9 mouse cellular contexts compared by ENCODE assay signal in the genomic region with DNA sequence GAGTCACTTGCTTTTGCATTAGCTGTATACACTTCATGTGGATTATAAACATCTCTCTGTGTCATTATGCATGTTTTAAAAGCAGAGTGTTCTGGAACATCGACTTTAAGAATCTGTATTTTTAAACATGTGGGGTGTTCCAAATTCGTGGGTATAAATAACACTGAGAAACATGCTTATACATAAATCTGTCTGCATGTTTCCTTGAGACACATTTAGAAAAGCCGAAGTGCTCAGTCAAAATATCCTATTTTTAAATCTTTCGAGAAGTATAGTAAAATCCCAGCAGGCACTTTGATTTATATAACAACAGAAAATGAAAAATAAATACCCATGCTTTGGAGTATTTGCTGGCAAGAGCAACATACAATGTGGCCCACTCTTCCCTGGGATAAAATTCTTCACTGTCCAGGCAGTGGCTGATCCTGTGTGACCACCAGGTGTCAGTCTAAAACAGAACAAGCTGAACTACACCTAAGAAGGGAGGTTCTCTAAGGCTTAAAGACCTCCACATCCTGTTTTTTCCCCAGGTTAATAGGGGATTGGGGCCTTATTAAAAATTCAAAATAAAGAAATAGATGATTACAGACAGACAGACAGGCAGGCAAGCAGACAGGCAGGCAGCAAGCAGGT. TPM values are rescaled to one million over a fixed set of nuclear protein-coding genes. Genes with fewer than 3 reads are reported as not detected.
DNase-seq lines count a peak whose midpoint lies in the region; ATAC-seq and TF ChIP-seq lines count a peak whose summit lies in the region.
"Had no signal": no experiment of that assay in that cellular context is flagged by ENCODE, and none has a peak within 500 bp of the region (broad histone marks: within the 10 kb centered on the region; RNA-seq: fewer than 3 reads in every experiment).

No protein-coding gene starts in this region.

- H3K27me3 ChIP-seq in liver, adult 2 months (ENCODE audit: control insufficient read depth, insufficient read depth, low read length): no peaks in the 10 kb centered on the region
- H3K27me3 ChIP-seq in liver, embryonic 11.5 days (replicated peaks; ENCODE audit: control insufficient read depth, insufficient read depth, low read length): no peaks in the 10 kb centered on the region
- H3K27me3 ChIP-seq in forebrain, embryonic 15.5 days: no peaks in the 10 kb centered on the region
- no peaks in the 10 kb centered on the region for H3K27me3 ChIP-seq in kidney, embryonic 14.5 days (ENCODE audit: control insufficient read depth, insufficient read depth, low read length)
- no peaks in the 10 kb centered on the region for H3K27me3 ChIP-seq in lung, embryonic 16.5 days (ENCODE audit: control insufficient read depth, insufficient read depth, low read depth, low read length)
- H3K27me3 ChIP-seq: embryonic facial prominence, embryonic 13.5 days had no signal

- TF ChIP-seq POLR2A in liver, adult 2 months (IDR thresholded peaks at IDR 0.05; ENCODE audit: extremely low read depth, insufficient read depth, low read length): no peak

- TF ChIP-seq CTCF in liver, adult 2 months (IDR thresholded peaks at IDR 0.05; ENCODE audit: low read depth, low read length): peak; percentile 35; the same call in 1 of the 2 replicates

- no peak overlapping the region for H3K4me3 ChIP-seq in liver, adult 2 months (ENCODE audit: insufficient read depth, low read depth, low read length)
- no peak overlapping the region for H3K4me3 ChIP-seq in liver, embryonic 11.5 days (ENCODE audit: low read depth, low read length)
- H3K4me3 ChIP-seq in forebrain, embryonic 15.5 days: no peak overlapping the region
- H3K4me3 ChIP-seq in kidney, embryonic 14.5 days (ENCODE audit: low read length): no peak overlapping the region
- H3K4me3 ChIP-seq in lung, embryonic 16.5 days (ENCODE audit: low read length): no peak overlapping the region
- H3K4me3 ChIP-seq: embryonic facial prominence, embryonic 13.5 days had no signal

- no peak overlapping the region for H3K27ac ChIP-seq in liver, adult 2 months (replicated peaks; ENCODE audit: insufficient read depth, low read depth, low read length)
- H3K27ac ChIP-seq in liver, embryonic 11.5 days (ENCODE audit: low read depth, low read length): no peak overlapping the region
- H3K27ac ChIP-seq in forebrain, embryonic 15.5 days (replicated peaks): no peak overlapping the region
- no peak overlapping the region for H3K27ac ChIP-seq in kidney, embryonic 14.5 days (ENCODE audit: low read depth, low read length)
- H3K27ac ChIP-seq in lung, embryonic 16.5 days (ENCODE audit: low read length): no peak overlapping the region
- H3K27ac ChIP-seq: embryonic facial prominence, embryonic 13.5 days had no signal

- ATAC-seq in liver, embryonic 11.5 days (replicated peaks; ENCODE audit: low FRiP score): no peak
- peak; percentile 94 for ATAC-seq in forebrain, embryonic 15.5 days (replicated peaks)
- ATAC-seq in kidney, embryonic 14.5 days (ENCODE audit: low FRiP score, low TSS enrichment): peak; percentile 78; the same call in 1 of the 2 replicates
- 0 out of 2 replicates have a peak, but pooled peaks have one; percentile 45 for ATAC-seq in lung, embryonic 16.5 days (ENCODE audit: low read depth)
- no peak for ATAC-seq in erythroid progenitor cell, adult 5-6 weeks (replicated peaks; ENCODE audit: low FRiP score, poor library complexity, severe bottlenecking)

- DNase-seq in liver, adult 2 months (ENCODE audit: extremely low read depth, low read depth, low spot score): peak; percentile 27
- DNase-seq in liver, embryonic 11.5 days (ENCODE audit: low spot score): no peak
- peak; percentile 4 for DNase-seq in adrenal gland, postnatal 25 days
- DNase-seq in right cerebral cortex, adult 18-20 months: peak; percentile 40

- H3K4me2 ChIP-seq in liver, embryonic 11.5 days: no peak overlapping the region
- H3K4me2 ChIP-seq in forebrain, embryonic 15.5 days (replicated peaks): no peak overlapping the region
- no peak overlapping the region for H3K4me2 ChIP-seq in kidney, embryonic 14.5 days (replicated peaks; ENCODE audit: low read depth, low read length)
- no peak overlapping the region for H3K4me2 ChIP-seq in lung, embryonic 16.5 days (ENCODE audit: low read depth, low read length)
- H3K4me2 ChIP-seq: embryonic facial prominence, embryonic 13.5 days had no signal

- H3K9me3 ChIP-seq in liver, embryonic 11.5 days (ENCODE audit: control insufficient read depth, low read length): no peaks in the 10 kb centered on the region
- H3K9me3 ChIP-seq in forebrain, embryonic 15.5 days: no peaks in the 10 kb centered on the region
- H3K9me3 ChIP-seq in kidney, embryonic 14.5 days (ENCODE audit: control insufficient read depth, low read length): no peaks in the 10 kb centered on the region
- no peaks in the 10 kb centered on the region for H3K9me3 ChIP-seq in lung, embryonic 16.5 days (ENCODE audit: control insufficient read depth, low read length)
- H3K9me3 ChIP-seq: embryonic facial prominence, embryonic 13.5 days had no signal

- WGBS in liver, adult 2 months: 35% methylated on average over 4 of the region's 4 CpGs
- 39% methylated on average over 4 of the region's 4 CpGs for WGBS in liver, embryonic 11.5 days
- 42% methylated on average over 4 of the region's 4 CpGs for WGBS in forebrain, embryonic 15.5 days
- 40% methylated on average over 4 of the region's 4 CpGs for WGBS in kidney, embryonic 14.5 days
- 27% methylated on average over 4 of the region's 4 CpGs for WGBS in lung, embryonic 16.5 days

- no peaks in the 10 kb centered on the region for H3K4me1 ChIP-seq in liver, adult 2 months (ENCODE audit: control insufficient read depth, insufficient read depth, low read length)
- H3K4me1 ChIP-seq in liver, embryonic 11.5 days (replicated peaks; ENCODE audit: control insufficient read depth, insufficient read depth, low read length): no peaks in the 10 kb centered on the region
- no peaks in the 10 kb centered on the region for H3K4me1 ChIP-seq in forebrain, embryonic 15.5 days
- H3K4me1 ChIP-seq in kidney, embryonic 14.5 days (ENCODE audit: control insufficient read depth, insufficient read depth, low read length): no peaks in the 10 kb centered on the region
- H3K4me1 ChIP-seq in lung, embryonic 16.5 days (replicated peaks; ENCODE audit: control insufficient read depth, insufficient read depth, low read length): no peaks in the 10 kb centered on the region
- H3K4me1 ChIP-seq: embryonic facial prominence, embryonic 13.5 days had no signal

- no peak overlapping the region for H3K9ac ChIP-seq in liver, adult 2 months (ENCODE audit: low read depth, low read length)
- H3K9ac ChIP-seq in liver, embryonic 11.5 days (ENCODE audit: low read depth, low read length): no peak overlapping the region
- no peak overlapping the region for H3K9ac ChIP-seq in forebrain, embryonic 15.5 days (replicated peaks)
- no peak overlapping the region for H3K9ac ChIP-seq in kidney, embryonic 14.5 days (ENCODE audit: low read depth, low read length)
- H3K9ac ChIP-seq in lung, embryonic 16.5 days (ENCODE audit: low read length): no peak overlapping the region
- H3K9ac ChIP-seq: embryonic facial prominence, embryonic 13.5 days had no signal

- no peaks in the 10 kb centered on the region for H3K79me2 ChIP-seq in liver, adult 2 months (ENCODE audit: control insufficient read depth, insufficient read depth, low read length)

- H3K36me3 ChIP-seq in liver, adult 2 months (ENCODE audit: control insufficient read depth, insufficient read depth, low read length): no peaks in the 10 kb centered on the region
- no peaks in the 10 kb centered on the region for H3K36me3 ChIP-seq in liver, embryonic 11.5 days (ENCODE audit: control insufficient read depth, insufficient read depth, low read length)
- H3K36me3 ChIP-seq in forebrain, embryonic 15.5 days: no peaks in the 10 kb centered on the region
- H3K36me3 ChIP-seq in kidney, embryonic 14.5 days (ENCODE audit: control insufficient read depth, insufficient read depth, low read length): no peaks in the 10 kb centered on the region
- H3K36me3 ChIP-seq in lung, embryonic 16.5 days (ENCODE audit: control insufficient read depth, insufficient read depth, low read length): no peaks in the 10 kb centered on the region
- H3K36me3 ChIP-seq: embryonic facial prominence, embryonic 13.5 days had no signal

RNA-seq across cellular contexts. Expression of gene Parm1, which starts 52.4 kb away (rescaled TPM):
- total RNA-seq in liver, adult 2 months (2014; rRNA removed): under 0.01 and 0.27 TPM in 2 replicates
- 0.05 TPM in 2 replicates for polyA plus RNA-seq in liver, adult 2 months (2012; rRNA removed)
- polyA plus RNA-seq in liver, embryonic 11.5 days (2014; fragmentation: Nextera tagmentation; extraction: Ambion mirVana): 9.6 and 9.9 TPM in 2 replicates
- 121 TPM in 2 replicates for total RNA-seq in adrenal gland, postnatal 25 days (2021)
- 3.3 and 3.5 TPM in 2 replicates for polyA plus RNA-seq in forebrain, embryonic 15.5 days (2015; fragmentation: Nextera tagmentation; extraction: Ambion mirVana)
- polyA plus RNA-seq in kidney, embryonic 14.5 days (2014; fragmentation: Nextera tagmentation; extraction: Ambion mirVana): 7.1 and 8.1 TPM in 2 replicates
- 8.9 and 9.4 TPM in 2 replicates for polyA plus RNA-seq in lung, embryonic 16.5 days (2015; fragmentation: Nextera tagmentation; extraction: Ambion mirVana)
- total RNA-seq in erythroid progenitor cell, adult 5-6 weeks (2015; ENCODE audit: low replicate concordance): not detected in 2 replicates
- 0.61 TPM in 1 of 2 replicates, not detected in the other for total RNA-seq in erythroid progenitor cell, adult 5-6 weeks (2017; ENCODE audit: low replicate concordance)

Comparison
In these comparisons a context has a peak if more than half of its experiments do, and no peak if none do; other contexts are left out.
1. ATAC-seq: peak in forebrain, embryonic 15.5 days (single experiment), kidney, embryonic 14.5 days (single experiment) and lung, embryonic 16.5 days (single experiment); none in liver, embryonic 11.5 days (single experiment) and erythroid progenitor cell, adult 5-6 weeks (single experiment).